Mouse (Mus musculus): ENCODE measurements at regions not wholly inside any gene's neighbourhood (a gene's known extent, or its start where the extent isn't known, plus 50 kb on each side); places are given as distances from the start of the nearest gene placed in this dataset.

GRCm38 (mm10) chr9:41588466-41589425 is 427.2 kb upstream of the Ubash3b start:
- DNase-seq = no peak

GRCm38 (mm10) chr9:41587762-41588161 is 426.3 kb upstream of the Ubash3b start:
- DNase-seq = no peak

GRCm38 (mm10) chr9:41586966-41587570 is 425.6 kb upstream of the Ubash3b start:
- no peak for DNase-seq

- DNase-seq = no peak
Observed at GRCm38 (mm10) chr9:41586291-41586690, 424.8 kb upstream of the Ubash3b start.

- no peak for DNase-seq
Observed at GRCm38 (mm10) chr9:41585771-41586170, 424.3 kb upstream of the Ubash3b start.

GRCm38 (mm10) chr9:41585012-41585411 is 423.5 kb upstream of the Ubash3b start:
- DNase-seq = no peak

GRCm38 (mm10) chr9:41583711-41584329 is 422.3 kb upstream of the Ubash3b start:
- no peak for DNase-seq

GRCm38 (mm10) chr9:41583276-41583675 is 421.8 kb upstream of the Ubash3b start:
- no peak for DNase-seq

- no peak for DNase-seq
Observed at GRCm38 (mm10) chr9:41582711-41583236, 421.3 kb upstream of the Ubash3b start.

GRCm38 (mm10) chr9:41582171-41582570 is 420.7 kb upstream of the Ubash3b start:
- no peak for DNase-seq

GRCm38 (mm10) chr9:41581741-41582140 is 420.2 kb upstream of the Ubash3b start:
- DNase-seq = no peak

- peak; percentile 7 for DNase-seq
Observed at GRCm38 (mm10) chr9:41581152-41581551, 419.7 kb upstream of the Ubash3b start.

GRCm38 (mm10) chr9:41580611-41581041 is 419.1 kb upstream of the Ubash3b start:
- DNase-seq = peak; percentile 49

- no peak for DNase-seq
Observed at GRCm38 (mm10) chr9:41580067-41580466, 418.6 kb upstream of the Ubash3b start.

- peak; percentile 52 for DNase-seq
Observed at GRCm38 (mm10) chr9:41579107-41580014, 417.9 kb upstream of the Ubash3b start.

GRCm38 (mm10) chr9:41578221-41579106 is 417.0 kb upstream of the Ubash3b start:
- no peak for DNase-seq

- DNase-seq = no peak
Observed at GRCm38 (mm10) chr9:41577760-41578159, 416.3 kb upstream of the Ubash3b start.

- no peak for DNase-seq
Observed at GRCm38 (mm10) chr9:41575826-41576225, 414.3 kb upstream of the Ubash3b start.

GRCm38 (mm10) chr9:41570262-41570661 is 408.8 kb upstream of the Ubash3b start:
- DNase-seq = no peak

GRCm38 (mm10) chr9:41566496-41566895 is 405.0 kb upstream of the Ubash3b start:
- DNase-seq = no peak

- DNase-seq = no peak
Observed at GRCm38 (mm10) chr9:41565784-41566183, 404.3 kb upstream of the Ubash3b start.

Data from adrenal gland, adult 8-10 months (tissue).